Mouse (Mus musculus) limb, embryonic 12.5 days (tissue): Measurements from ENCODE around the gene Nhlrc4. TPM values are rescaled to one million over a fixed set of nuclear protein-coding genes. Genes with fewer than 3 reads are reported as not detected.

Source experiments
- ATAC-seq: fragments of 200-750 bp; cut with Nextera tagmentation; 2 replicates; pipeline ENCODE4 v1.8.0; 2017; ENCODE audit warnings: low read depth, moderate TSS enrichment; ENCODE audit not compliant: insufficient number of reproducible peaks, insufficient read depth, low FRiP score, low TSS enrichment
- H3K27ac ChIP-seq: fragments of 300-500 bp; sonication (generic); 2 replicates; pipeline ENCODE4 v1.5.1; 2016; ENCODE audit warnings: mild to moderate bottlenecking, moderate library complexity
- H3K27me3 ChIP-seq: fragments of 300-500 bp; sonication (generic); 2 replicates; pipeline ENCODE4 v1.6.1; 2016; ENCODE audit warnings: mild to moderate bottlenecking, moderate library complexity
- H3K36me3 ChIP-seq: fragments of 300-500 bp; sonication (generic); 2 replicates; pipeline ENCODE4 v1.6.1; 2016; ENCODE audit warnings: mild to moderate bottlenecking, moderate library complexity
- H3K4me1 ChIP-seq: fragments of 300-500 bp; sonication (generic); replicated peaks from 2 replicates; pipeline ENCODE4 v1.6.1; 2016
- H3K4me2 ChIP-seq: fragments of 300-500 bp; sonication (generic); 2 replicates; pipeline ENCODE4 v1.6.1; 2016; ENCODE audit warnings: mild to moderate bottlenecking, moderate library complexity
- H3K4me3 ChIP-seq: fragments of 300-500 bp; sonication (generic); replicated peaks from 2 replicates; pipeline ENCODE4 v1.5.1; 2016; ENCODE audit warnings: mild to moderate bottlenecking
- H3K9ac ChIP-seq: fragments of 300-500 bp; sonication (generic); replicated peaks from 2 replicates; pipeline ENCODE4 v1.6.1; 2016; ENCODE audit warnings: mild to moderate bottlenecking, moderate library complexity
- H3K9me3 ChIP-seq: fragments of 300-500 bp; sonication (generic); 2 replicates; pipeline ENCODE4 v1.6.1; 2016; ENCODE audit warnings: mild to moderate bottlenecking, moderate library complexity
- WGBS: fragments of 180-500 bp; shearing (Covaris S2); methylation state at CpG from one replicate; pipeline ENCODE4 v1.1.7; 2016; 5-methylcytosine and 5-hydroxymethylcytosine counted together
- polyA plus RNA-seq: library from polyadenylated mRNA; unstranded; fragments of >200 nt; fragmentation: Nextera tagmentation; extraction: Ambion mirVana; gene quantifications from 2 replicates; pipeline ENCODE4 v1.2.1, GENCODE M21; 2016

Gene Nhlrc4
- polyA plus RNA-seq, 1 experiment from 2014 or later, result 0.13 TPM

- Histone ChIP-seq H3K27me3 (peaks cover 17% of the 10 kb centered on the region), H3K4me2 (no peak overlapping the region), H3K27ac (no peak overlapping the region), H3K4me1 (no peaks in the 10 kb centered on the region), H3K9me3 (no peaks in the 10 kb centered on the region), H3K4me3 (no peak overlapping the region), H3K9ac (no peak overlapping the region), H3K36me3 (peaks cover 51% of the 10 kb centered on the region)
- ATAC-seq, result no peak
- 74% methylated on average over 14 of the region's 14 CpGs for WGBS
Observed at GRCm38 (mm10) chr17:25957586-25958051, 12.9 kb upstream of the Nhlrc4 start.

GRCm38 (mm10) chr17:25956631-25957030 lies 11.9 kb upstream of the Nhlrc4 start:
- ATAC-seq, result no peak
- Histone ChIP-seq H3K27ac (no peak overlapping the region), H3K4me3 (no peak overlapping the region), H3K36me3 (peaks cover 42% of the 10 kb centered on the region), H3K27me3 (peaks cover 27% of the 10 kb centered on the region), H3K9ac (no peak overlapping the region), H3K9me3 (no peaks in the 10 kb centered on the region), H3K4me1 (peaks cover 6% of the 10 kb centered on the region), H3K4me2 (no peak overlapping the region)
- WGBS, result 78% methylated on average over 7 of the region's 7 CpGs

- no peak for ATAC-seq
- H3K9me3 ChIP-seq, result no peaks in the 10 kb centered on the region
- H3K4me1 ChIP-seq, result peaks cover 10% of the 10 kb centered on the region
- no peak overlapping the region for H3K4me2 ChIP-seq
- H3K27ac ChIP-seq, result 0 out of 2 replicates have a peak overlapping the region, but pooled peaks have one; percentile 4
- H3K27me3 ChIP-seq, result peaks cover 31% of the 10 kb centered on the region
- no peak overlapping the region for H3K4me3 ChIP-seq
- WGBS, result 67% methylated on average over 7 of the region's 7 CpGs
- H3K9ac ChIP-seq, result no peak overlapping the region
- H3K36me3 ChIP-seq, result peaks cover 37% of the 10 kb centered on the region
Observed at GRCm38 (mm10) chr17:25956201-25956600, 11.4 kb upstream of the Nhlrc4 start.

GRCm38 (mm10) chr17:25955736-25956135 lies 11.0 kb upstream of the Nhlrc4 start:
- Histone ChIP-seq H3K27me3 (peaks cover 36% of the 10 kb centered on the region), H3K4me3 (no peak overlapping the region), H3K9me3 (no peaks in the 10 kb centered on the region), H3K4me1 (peaks cover 13% of the 10 kb centered on the region), H3K27ac (no peak overlapping the region), H3K4me2 (no peak overlapping the region), H3K36me3 (peaks cover 33% of the 10 kb centered on the region), H3K9ac (no peak overlapping the region)
- no peak for ATAC-seq
- 56% methylated on average over 3 of the region's 3 CpGs for WGBS

GRCm38 (mm10) chr17:25954671-25955070 lies 9.9 kb upstream of the Nhlrc4 start:
- H3K4me3 ChIP-seq, result no peak overlapping the region
- peaks cover 22% of the 10 kb centered on the region for H3K36me3 ChIP-seq
- H3K27me3 ChIP-seq, result peaks cover 46% of the 10 kb centered on the region
- no peak for ATAC-seq
- no peak overlapping the region for H3K4me2 ChIP-seq
- H3K4me1 ChIP-seq, result peaks cover 17% of the 10 kb centered on the region
- no peaks in the 10 kb centered on the region for H3K9me3 ChIP-seq
- WGBS, result 92% methylated on average over 1 of the region's 2 CpGs
- no peak overlapping the region for H3K27ac ChIP-seq
- H3K9ac ChIP-seq, result no peak overlapping the region

- Histone ChIP-seq H3K4me2 (no peak overlapping the region), H3K36me3 (peaks cover 8% of the 10 kb centered on the region), H3K27ac (no peak overlapping the region), H3K4me1 (peaks cover 17% of the 10 kb centered on the region), H3K9me3 (no peaks in the 10 kb centered on the region), H3K4me3 (no peak overlapping the region), H3K9ac (no peak overlapping the region), H3K27me3 (peaks cover 54% of the 10 kb centered on the region)
- WGBS, result 76% methylated on average over 5 of the region's 5 CpGs
- ATAC-seq, result no peak
Observed at GRCm38 (mm10) chr17:25953161-25953560, 8.4 kb upstream of the Nhlrc4 start.

- H3K27me3 ChIP-seq, result peaks cover 54% of the 10 kb centered on the region
- WGBS, result 1% methylated on average over 58 of the region's 58 CpGs
Observed at GRCm38 (mm10) chr17:25951803-25952623, 7.3 kb upstream of the Nhlrc4 start, which contains the start of gene A930017K11Rik. Gene A930017K11Rik, minus strand, starts transcription at chr17:25952565.

GRCm38 (mm10) chr17:25951225-25951802 lies 6.6 kb upstream of the Nhlrc4 start:
- WGBS, result under 1% methylated on average over 33 of the region's 33 CpGs
- Histone ChIP-seq H3K4me3 (peak overlapping the region; percentile 43), H3K27ac (no peak overlapping the region), H3K27me3 (peaks cover 54% of the 10 kb centered on the region), H3K9ac (peak overlapping the region; percentile 46; the same call in 1 of the 2 replicates), H3K4me1 (peaks cover 17% of the 10 kb centered on the region), H3K4me2 (peak overlapping the region; percentile 73), H3K36me3 (no peaks in the 10 kb centered on the region), H3K9me3 (no peaks in the 10 kb centered on the region)
- ATAC-seq, result no peak

More at GRCm38 (mm10) chr17:25951803-25952623, 7.3 kb upstream of the Nhlrc4 start, which contains the start of gene A930017K11Rik:
- Histone ChIP-seq H3K27ac (no peak within 1 kb of the TSS), H3K36me3 (no peaks in the 10 kb centered on the region), H3K9ac (peak within 1 kb of the TSS; percentile 46; the same call in 1 of the 2 replicates), H3K4me3 (peak within 1 kb of the TSS; percentile 43), H3K4me1 (peaks cover 17% of the 10 kb centered on the region), H3K4me2 (peak within 1 kb of the TSS; percentile 73), H3K9me3 (no peaks in the 10 kb centered on the region)
- ATAC-seq, result no peak

- Histone ChIP-seq H3K4me3 (peak overlapping the region; percentile 43; the same call in 1 of the 2 replicates), H3K36me3 (no peaks in the 10 kb centered on the region), H3K4me1 (peaks cover 17% of the 10 kb centered on the region), H3K4me2 (0 out of 2 replicates have a peak overlapping the region, but pooled peaks have one; percentile 73), H3K27me3 (peaks cover 54% of the 10 kb centered on the region), H3K9me3 (no peaks in the 10 kb centered on the region), H3K9ac (no peak overlapping the region), H3K27ac (no peak overlapping the region)
- no peak for ATAC-seq
- WGBS, result 0% methylated on average over 1 of the region's 3 CpGs
Observed at GRCm38 (mm10) chr17:25950706-25951105, 5.9 kb upstream of the Nhlrc4 start.

- peaks cover 17% of the 10 kb centered on the region for H3K4me1 ChIP-seq
- H3K27me3 ChIP-seq, result peaks cover 54% of the 10 kb centered on the region
- whole genome bisulfite sequencing, result 61% methylated on average over 5 of the region's 5 CpGs
- no peak overlapping the region for H3K4me2 ChIP-seq
- no peaks in the 10 kb centered on the region for H3K36me3 ChIP-seq
- no peak overlapping the region for H3K9ac ChIP-seq
- H3K4me3 ChIP-seq, result no peak overlapping the region
- no peaks in the 10 kb centered on the region for H3K9me3 ChIP-seq
- H3K27ac ChIP-seq, result no peak overlapping the region
- ATAC-seq, result no peak
Observed at GRCm38 (mm10) chr17:25949981-25950380, 5.2 kb upstream of the Nhlrc4 start.

GRCm38 (mm10) chr17:25948051-25948450 lies 3.3 kb upstream of the Nhlrc4 start:
- Histone ChIP-seq H3K27ac (no peak overlapping the region), H3K4me2 (no peak overlapping the region), H3K27me3 (peaks cover 42% of the 10 kb centered on the region), H3K36me3 (no peaks in the 10 kb centered on the region), H3K4me3 (no peak overlapping the region), H3K9ac (no peak overlapping the region), H3K9me3 (no peaks in the 10 kb centered on the region), H3K4me1 (peaks cover 17% of the 10 kb centered on the region)
- WGBS, result 81% methylated on average over 8 of the region's 8 CpGs
- no peak for ATAC-seq
